In genomic region chr11:106663838-106664237, GRCm38 (mm10) we compare ENCODE assay signal across 12 mouse cellular contexts. TPM values are rescaled to one million over a fixed set of nuclear protein-coding genes. Genes with fewer than 3 reads are reported as not detected.
DNase-seq lines count a peak whose midpoint lies in the region; ATAC-seq and TF ChIP-seq lines count a peak whose summit lies in the region.
"Had no signal": no experiment of that assay in that cellular context is flagged by ENCODE, and none has a peak within 500 bp of the region (broad histone marks: within the 10 kb centered on the region; RNA-seq: fewer than 3 reads in every experiment).

No protein-coding gene starts in this region.

- H3K79me2 ChIP-seq in heart, adult 2 months (replicated peaks; ENCODE audit: control insufficient read depth, insufficient read depth, low read length): no peaks in the 10 kb centered on the region

- TF ChIP-seq POLR2A in heart, adult 2 months (IDR thresholded peaks at IDR 0.05; ENCODE audit: insufficient read depth, low read depth, low read length): no peak

- 47% methylated on average over 6 of the region's 6 CpGs for WGBS in heart, adult 2 months
- 62% methylated on average over 6 of the region's 6 CpGs for WGBS in intestine, embryonic 16.5 days
- WGBS in hindbrain, embryonic 12.5 days: 59% methylated on average over 6 of the region's 6 CpGs

- H3K4me3 ChIP-seq in heart, adult 2 months: no peak overlapping the region
- H3K4me3 ChIP-seq in ES-E14 (ENCODE audit: insufficient read depth in 1 of 2, low read depth in 1 of 2, low read length in 2 of 2, poor library complexity in 1 of 2, severe bottlenecking in 1 of 2): no peak overlapping the region
- H3K4me3 ChIP-seq in intestine, embryonic 16.5 days (ENCODE audit: low read length): no peak overlapping the region
- H3K4me3 ChIP-seq in hindbrain, embryonic 12.5 days: no peak overlapping the region

- no peak for DNase-seq in heart, adult 2 months
- no peak for DNase-seq in heart, postnatal 14 days
- DNase-seq in layer of hippocampus, adult 11-12 months (ENCODE audit: low spot score): peak; percentile 28
- no peak for DNase-seq in layer of hippocampus, adult 9-11 months
- DNase-seq in ES-E14 (ENCODE audit: low read depth, low spot score): no peak
- no peak for DNase-seq in gastrocnemius, postnatal 25 days
- DNase-seq: cerebellum, adult 11 months; gastrocnemius, postnatal 14 days had no signal

- H3K27ac ChIP-seq in heart, adult 2 months: peak overlapping the region; percentile 68
- peak overlapping the region; percentile 12; the same call in 1 of the 2 replicates for H3K27ac ChIP-seq in ES-E14 (ENCODE audit: insufficient read depth, low read depth, low read length, poor library complexity, severe bottlenecking)
- H3K27ac ChIP-seq in intestine, embryonic 16.5 days (ENCODE audit: low read length): peak overlapping the region; percentile 45
- H3K27ac ChIP-seq in hindbrain, embryonic 12.5 days: no peak overlapping the region
- H3K27ac ChIP-seq: liver, embryonic 14.5 days had no signal

- no peak overlapping the region for H3K4me2 ChIP-seq in intestine, embryonic 16.5 days (ENCODE audit: low read depth, low read length)
- H3K4me2 ChIP-seq in hindbrain, embryonic 12.5 days (replicated peaks): no peak overlapping the region

- in situ Hi-C loops in ES-E14 (cut with MboI; ENCODE audit: low sequenced_read_pairs in 2 of 2, unreplicated experiment in 2 of 2): no loop called here

- no peak for TF ChIP-seq CTCF in heart, adult 2 months (IDR thresholded peaks at IDR 0.05)

- H3K4me1 ChIP-seq in heart, adult 2 months (ENCODE audit: control insufficient read depth, insufficient read depth, low read length): peaks cover 36% of the 10 kb centered on the region
- peaks cover 22 to 33% of the 10 kb centered on the region in 2 experiments for H3K4me1 ChIP-seq in ES-E14 (ENCODE audit: control insufficient read depth in 2 of 2, insufficient read depth in 2 of 2, low read length in 2 of 2, poor library complexity in 1 of 2)
- H3K4me1 ChIP-seq in intestine, embryonic 16.5 days (ENCODE audit: control insufficient read depth, insufficient read depth, low read length): peaks cover 5% of the 10 kb centered on the region; the same call in 1 of the 2 replicates
- peaks cover 21% of the 10 kb centered on the region for H3K4me1 ChIP-seq in hindbrain, embryonic 12.5 days

- TF ChIP-seq EP300 in heart, adult 2 months (IDR thresholded peaks at IDR 0.05; ENCODE audit: insufficient read depth, low read depth, low read length): no peak

- H3K9me3 ChIP-seq in ES-E14 (ENCODE audit: control insufficient read depth, insufficient read depth, low read depth, low read length): no peaks in the 10 kb centered on the region
- H3K9me3 ChIP-seq in intestine, embryonic 16.5 days (ENCODE audit: control insufficient read depth, low read length): no peaks in the 10 kb centered on the region
- H3K9me3 ChIP-seq in hindbrain, embryonic 12.5 days (replicated peaks): no peaks in the 10 kb centered on the region

- ATAC-seq in intestine, embryonic 16.5 days: no peak
- no peak for ATAC-seq in hindbrain, embryonic 12.5 days (ENCODE audit: low FRiP score)
- ATAC-seq: CD4-positive, CD25-positive, alpha-beta regulatory T cell, adult 4 months had no signal

- no peaks in the 10 kb centered on the region for H3K27me3 ChIP-seq in heart, adult 2 months (ENCODE audit: control insufficient read depth, insufficient read depth, low read length)
- no peaks in the 10 kb centered on the region for H3K27me3 ChIP-seq in intestine, embryonic 16.5 days (replicated peaks; ENCODE audit: control insufficient read depth, insufficient read depth, low read length)
- no peaks in the 10 kb centered on the region for H3K27me3 ChIP-seq in hindbrain, embryonic 12.5 days

- H3K36me3 ChIP-seq in heart, adult 2 months (ENCODE audit: control insufficient read depth, insufficient read depth, low read length): peaks cover 42% of the 10 kb centered on the region
- peaks cover 9% of the 10 kb centered on the region; the same call in 1 of the 2 replicates for H3K36me3 ChIP-seq in ES-E14 (ENCODE audit: control insufficient read depth, insufficient read depth, low read length, poor library complexity, severe bottlenecking)
- no peaks in the 10 kb centered on the region for H3K36me3 ChIP-seq in intestine, embryonic 16.5 days (ENCODE audit: control insufficient read depth, insufficient read depth, low read length)
- no peaks in the 10 kb centered on the region for H3K36me3 ChIP-seq in hindbrain, embryonic 12.5 days

- no peak overlapping the region for H3K9ac ChIP-seq in heart, adult 2 months (ENCODE audit: low read depth, low read length)
- no peak overlapping the region for H3K9ac ChIP-seq in ES-E14 (ENCODE audit: insufficient read depth, low read depth, low read length, poor library complexity, severe bottlenecking)
- H3K9ac ChIP-seq in intestine, embryonic 16.5 days (ENCODE audit: low read depth, low read length): no peak overlapping the region
- no peak overlapping the region for H3K9ac ChIP-seq in hindbrain, embryonic 12.5 days
- H3K9ac ChIP-seq: liver, embryonic 14.5 days had no signal

- intact Hi-C loops in heart, adult 2 months (cut with DNase I): no loop called here
- intact Hi-C loops in heart, postnatal 14 days (cut with DNase I): no loop called here

TF ChIP-seq in ES-E14, 5 proteins besides CTCF, POLR2A, EP300 and RAD21:
- TF ChIP-seq ZC3H11A (IDR thresholded peaks at IDR 0.05; ENCODE audit: borderline replicate concordance, low read depth, low read length) (no peak), CHD2 (IDR thresholded peaks at IDR 0.05; ENCODE audit: low read depth, low read length) (no peak), MAFK (IDR thresholded peaks at IDR 0.05; ENCODE audit: insufficient read depth, low read depth, low read length) (no peak), HCFC1 (IDR thresholded peaks at IDR 0.05; ENCODE audit: borderline replicate concordance, insufficient read depth, low read length) (no peak), ZNF384 (IDR thresholded peaks at IDR 0.05; ENCODE audit: low read depth, low read length) (no peak)
TF ChIP-seq in ES-E14: peak in this region for 0.

RNA-seq across cellular contexts. Expression of gene Tex2, which starts 50.6 kb away (rescaled TPM):
- total RNA-seq in heart, adult 2 months (2021): 10 to 100 TPM; 42.5 to 46.8 TPM
- polyA plus RNA-seq in heart, adult 2 months (2012; rRNA removed): 17.2 and 27.1 TPM in 2 replicates
- 10 to 100 TPM; 38.2 to 39.2 TPM for total RNA-seq in heart, postnatal 14 days (2021)
- total RNA-seq in ES-E14 (2012; rRNA removed): 33.6 and 34.4 TPM in 2 replicates
- polyA plus RNA-seq in intestine, embryonic 16.5 days (2015; fragmentation: Nextera tagmentation; extraction: Ambion mirVana): 11.7 and 14.2 TPM in 2 replicates
- 13.3 and 15.5 TPM in 2 replicates for polyA plus RNA-seq in hindbrain, embryonic 12.5 days (2016; fragmentation: Nextera tagmentation; extraction: Ambion mirVana)
- 10 to 100 TPM; 51.9 to 56.2 TPM for total RNA-seq in gastrocnemius, postnatal 25 days (2021)
